Mouse (Mus musculus) limb, embryonic 11.5 days (tissue): ENCODE measurements around the gene Epn3. TPM values are rescaled to one million over a fixed set of nuclear protein-coding genes. Genes with fewer than 3 reads are reported as not detected.

Experiments used
- ATAC-seq: fragments of 200-750 bp; cut with Nextera tagmentation; 2 replicates; pipeline ENCODE4 v1.8.0; 2017; ENCODE audit warnings: low read depth; ENCODE audit not compliant: insufficient number of reproducible peaks, low FRiP score, low TSS enrichment
- DNase-seq: peaks from one replicate; pipeline ENCODE4 v3.0.0-alpha.2; 2015; ENCODE audit warnings: low spot score
- H3K27ac ChIP-seq: fragments of 300-500 bp; sonication (generic); replicated peaks from 2 replicates; pipeline ENCODE4 v1.5.1; 2014; ENCODE audit warnings: low read depth, mild to moderate bottlenecking, low read length
- H3K27me3 ChIP-seq: fragments of 300-500 bp; sonication (generic); 2 replicates; pipeline ENCODE4 v1.6.1; 2014; ENCODE audit warnings: mild to moderate bottlenecking, low read length, mixed read lengths; ENCODE audit not compliant: control insufficient read depth, insufficient read depth
- H3K36me3 ChIP-seq: fragments of 300-500 bp; sonication (generic); 2 replicates; pipeline ENCODE4 v1.6.1; 2014; ENCODE audit warnings: mild to moderate bottlenecking, low read length, moderate library complexity, mixed read lengths; ENCODE audit not compliant: control insufficient read depth, insufficient read depth
- H3K4me1 ChIP-seq: fragments of 300-500 bp; sonication (generic); 2 replicates; pipeline ENCODE4 v1.6.1; 2014; ENCODE audit warnings: low read length, mixed read lengths; ENCODE audit not compliant: control insufficient read depth, insufficient read depth
- H3K4me2 ChIP-seq: fragments of 300-500 bp; sonication (generic); 2 replicates; pipeline ENCODE4 v1.6.1; 2014; ENCODE audit warnings: low read depth, mild to moderate bottlenecking, moderate library complexity; ENCODE audit not compliant: severe bottlenecking
- H3K4me3 ChIP-seq: fragments of 300-500 bp; sonication (generic); 2 replicates; pipeline ENCODE4 v1.5.1; 2014; ENCODE audit warnings: low read depth, low read length
- H3K9ac ChIP-seq: fragments of 300-500 bp; sonication (generic); 2 replicates; pipeline ENCODE4 v1.6.1; 2014; ENCODE audit warnings: mild to moderate bottlenecking, low read length
- H3K9me3 ChIP-seq: fragments of 300-500 bp; sonication (generic); 2 replicates; pipeline ENCODE4 v1.6.1; 2016; ENCODE audit warnings: low read length; ENCODE audit not compliant: control insufficient read depth
- WGBS: fragments of 180-500 bp; shearing (Covaris S2); extraction: QIAGEN DNeasy Blood & Tissue Kit; methylation state at CpG from one replicate; pipeline ENCODE4 v1.1.7; 2014; 5-methylcytosine and 5-hydroxymethylcytosine counted together
- polyA plus RNA-seq: library from polyadenylated mRNA; unstranded; fragments of >200 nt; fragmentation: Nextera tagmentation; extraction: Ambion mirVana; gene quantifications from 2 replicates; pipeline ENCODE4 v1.2.1, GENCODE M21; 2014

Gene Epn3
- polyA plus RNA-seq, 1 experiment from 2014 or later: 3.1 TPM

GRCm38 (mm10) chr11:94542400-94542799, 42.6 kb upstream of the Epn3 start:
- WGBS: 89% methylated on average over 4 of the region's 4 CpGs
- H3K4me1 ChIP-seq: no peaks in the 10 kb centered on the region

GRCm38 (mm10) chr11:94539761-94540160, 40.0 kb upstream of the Epn3 start:
- no peak overlapping the region for H3K27ac ChIP-seq
- 0 out of 2 replicates have a peak, but pooled peaks cover 2% of the 10 kb centered on the region for H3K36me3 ChIP-seq
- no peak overlapping the region for H3K4me3 ChIP-seq
- H3K4me2 ChIP-seq: no peak overlapping the region
- ATAC-seq (no peak), DNase-seq (no peak)
- 80% methylated on average over 7 of the region's 7 CpGs for WGBS
- no peaks in the 10 kb centered on the region for H3K27me3 ChIP-seq
- H3K9ac ChIP-seq: no peak overlapping the region
- no peaks in the 10 kb centered on the region for H3K9me3 ChIP-seq
- no peaks in the 10 kb centered on the region for H3K4me1 ChIP-seq

More at GRCm38 (mm10) chr11:94542400-94542799, 42.6 kb upstream of the Epn3 start:
- H3K4me2 ChIP-seq: no peak overlapping the region
- no peak overlapping the region for H3K27ac ChIP-seq
- no peak for DNase-seq
- H3K27me3 ChIP-seq: no peaks in the 10 kb centered on the region
- ATAC-seq: no peak
- 0 out of 2 replicates have a peak, but pooled peaks cover 2% of the 10 kb centered on the region for H3K36me3 ChIP-seq
- no peak overlapping the region for H3K4me3 ChIP-seq
- H3K9ac ChIP-seq: no peak overlapping the region
- no peaks in the 10 kb centered on the region for H3K9me3 ChIP-seq

GRCm38 (mm10) chr11:94538733-94539292, 39.0 kb upstream of the Epn3 start:
- no peak overlapping the region for H3K4me3 ChIP-seq
- H3K36me3 ChIP-seq: 0 out of 2 replicates have a peak, but pooled peaks cover 2% of the 10 kb centered on the region
- no peak overlapping the region for H3K27ac ChIP-seq
- 58% methylated on average over 8 of the region's 8 CpGs for WGBS
- ATAC-seq: no peak
- DNase-seq: no peak
- no peaks in the 10 kb centered on the region for H3K27me3 ChIP-seq
- no peak overlapping the region for H3K9ac ChIP-seq
- H3K4me1 ChIP-seq: no peaks in the 10 kb centered on the region
- no peak overlapping the region for H3K4me2 ChIP-seq
- H3K9me3 ChIP-seq: no peaks in the 10 kb centered on the region

GRCm38 (mm10) chr11:94533171-94533570, 33.4 kb upstream of the Epn3 start:
- Histone ChIP-seq H3K4me1 (no peaks in the 10 kb centered on the region), H3K36me3 (no peaks in the 10 kb centered on the region), H3K4me3 (no peak overlapping the region), H3K4me2 (no peak overlapping the region), H3K9ac (no peak overlapping the region), H3K27ac (no peak overlapping the region), H3K9me3 (no peaks in the 10 kb centered on the region), H3K27me3 (no peaks in the 10 kb centered on the region)
- WGBS: 81% methylated on average over 8 of the region's 8 CpGs
- ATAC-seq: no peak
- no peak for DNase-seq

- Histone ChIP-seq H3K9me3 (no peaks in the 10 kb centered on the region), H3K9ac (no peak overlapping the region), H3K27me3 (no peaks in the 10 kb centered on the region), H3K4me2 (no peak overlapping the region), H3K36me3 (no peaks in the 10 kb centered on the region), H3K4me3 (no peak overlapping the region), H3K4me1 (peaks cover 21% of the 10 kb centered on the region), H3K27ac (no peak overlapping the region)
- DNase-seq (no peak), ATAC-seq (no peak)
- 32% methylated on average over 3 of the region's 3 CpGs for WGBS
These were observed 29.1 kb upstream of the Epn3 start for GRCm38 (mm10) chr11:94528879-94529278.

- ATAC-seq (peak; percentile 71), DNase-seq (peak; percentile 71)
- no peaks in the 10 kb centered on the region for H3K9me3 ChIP-seq
- no peak overlapping the region for H3K4me2 ChIP-seq
- H3K4me3 ChIP-seq: no peak overlapping the region
- WGBS: 23% methylated on average over 9 of the region's 9 CpGs
- H3K36me3 ChIP-seq: no peaks in the 10 kb centered on the region
- H3K27me3 ChIP-seq: no peaks in the 10 kb centered on the region
- H3K27ac ChIP-seq: peak overlapping the region; percentile 58; the same call in 1 of the 2 replicates
- H3K4me1 ChIP-seq: peaks cover 21% of the 10 kb centered on the region
- H3K9ac ChIP-seq: no peak overlapping the region
These were observed 26.6 kb upstream of the Epn3 start for GRCm38 (mm10) chr11:94526171-94526879.

- peaks cover 11% of the 10 kb centered on the region for H3K4me1 ChIP-seq
- no peak within 1 kb of the TSS for H3K27ac ChIP-seq
- no peaks in the 10 kb centered on the region for H3K9me3 ChIP-seq
These were observed 21.6 kb upstream of the Epn3 start, which contains the start of gene Mycbpap for GRCm38 (mm10) chr11:94521219-94521843. TSS of gene Mycbpap (minus strand) at chr11:94521742.

DNA sequence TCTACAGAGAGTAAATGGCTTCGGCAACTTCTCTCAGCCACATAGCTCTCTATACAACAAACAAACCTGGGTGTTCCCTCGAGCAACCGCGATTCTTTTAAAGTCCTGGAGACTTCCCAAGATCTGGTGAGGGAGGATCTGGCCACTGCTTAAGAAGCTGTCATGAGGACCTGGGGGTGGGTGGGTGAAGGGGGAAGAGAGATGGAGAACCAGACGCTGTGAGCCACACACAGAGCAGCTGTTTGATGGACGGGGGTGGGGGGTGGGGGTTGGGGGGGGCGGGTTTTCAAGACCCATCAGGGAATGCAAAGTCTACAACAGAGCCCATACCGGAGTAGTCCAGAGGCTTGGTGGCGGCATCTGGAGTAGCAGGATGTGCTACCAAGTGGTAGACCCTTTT, 13.7 kb upstream of the Epn3 start:
- H3K27ac ChIP-seq: no peak overlapping the region
- no peaks in the 10 kb centered on the region for H3K36me3 ChIP-seq
- H3K4me1 ChIP-seq: no peaks in the 10 kb centered on the region
- no peaks in the 10 kb centered on the region for H3K9me3 ChIP-seq
- WGBS: 47% methylated on average over 8 of the region's 9 CpGs
- H3K27me3 ChIP-seq: no peaks in the 10 kb centered on the region
- no peak overlapping the region for H3K4me3 ChIP-seq
- no peak for DNase-seq
- ATAC-seq: no peak
- no peak overlapping the region for H3K4me2 ChIP-seq
- H3K9ac ChIP-seq: no peak overlapping the region

More at GRCm38 (mm10) chr11:94521219-94521843, 21.6 kb upstream of the Epn3 start, which contains the start of gene Mycbpap:
- ATAC-seq: peak; percentile 62
- DNase-seq: peak; percentile 80
- Histone ChIP-seq H3K4me3 (peak within 1 kb of the TSS; percentile 58), H3K36me3 (no peaks in the 10 kb centered on the region), H3K4me2 (peak within 1 kb of the TSS; percentile 89), H3K9ac (peak within 1 kb of the TSS; percentile 70), H3K27me3 (no peaks in the 10 kb centered on the region)
- under 1% methylated on average over 42 of the region's 42 CpGs for WGBS
